Mouse (Mus musculus) myocyte (in vitro differentiated cells): ENCODE data around the gene Htr2b.

Experiments used
- CEBPB ChIP-seq: IDR thresholded peaks from 2 replicates; pipeline ENCODE4 v1.6.1; 2011; ENCODE audit warnings: mild to moderate bottlenecking, moderate library complexity; ENCODE audit not compliant: poor library complexity, insufficient read depth, severe bottlenecking
- POLR2A ChIP-seq: IDR thresholded peaks from one replicate; pipeline ENCODE4 v1.6.1; 2011; ENCODE audit warnings: low read depth, mild to moderate bottlenecking, control low read depth, moderate library complexity; ENCODE audit not compliant: insufficient read length
- SRF ChIP-seq: IDR thresholded peaks from one replicate; pipeline ENCODE4 v1.6.1; 2011; ENCODE audit warnings: low read depth; ENCODE audit not compliant: control insufficient read depth, insufficient read length
- TCF3 ChIP-seq: IDR thresholded peaks from one replicate; pipeline ENCODE4 v1.6.1; 2011; ENCODE audit warnings: low read depth, control low read depth; ENCODE audit not compliant: insufficient read length

DNA sequence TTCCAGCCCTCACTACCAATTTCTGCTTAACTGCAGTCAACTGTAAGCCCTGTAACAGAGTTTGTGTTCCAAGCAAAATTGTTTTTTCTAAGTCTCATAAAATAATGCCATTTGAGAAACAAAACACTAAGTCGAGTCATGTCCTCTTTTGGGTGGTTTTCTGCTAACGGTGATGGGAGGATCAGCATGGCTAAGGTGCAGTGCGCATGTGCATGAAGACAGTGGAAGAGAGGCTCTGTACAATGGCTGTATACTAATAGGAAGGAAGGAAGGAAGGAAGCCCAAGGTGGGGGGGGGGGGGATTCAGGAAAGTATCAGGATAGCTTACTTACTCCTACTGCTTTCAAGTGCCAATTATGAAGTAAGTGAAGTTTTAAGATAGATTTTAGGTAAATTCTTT, 2.4 kb upstream of the Htr2b start:
- TF ChIP-seq POLR2A (no peak), TCF3 (no peak), CEBPB (no peak), SRF (no peak)
